Mouse (Mus musculus): ENCODE results near the gene Hook2. TPM values are rescaled to one million over a fixed set of nuclear protein-coding genes. Genes with fewer than 3 reads are reported as not detected.

Gene Hook2
- total RNA-seq, 2 experiments from 2014 or later: 8.1 to 9.5 TPM

- no peak for DNase-seq (ENCODE audit: low spot score in 2 of 2)
These were observed 19.5 kb upstream of the Hook2 start for GRCm38 (mm10) chr8:84970913-84971312.

- DNase-seq (ENCODE audit: low spot score in 2 of 2): no peak
These were observed 17.3 kb upstream of the Hook2 start for GRCm38 (mm10) chr8:84973079-84973478.

GRCm38 (mm10) chr8:84973803-84974542 is 16.4 kb upstream of the Hook2 start:
- DNase-seq (ENCODE audit: low spot score in 2 of 2): peak in 1 of 2 experiments; percentile 70

- DNase-seq (ENCODE audit: low spot score in 2 of 2): no peak
These were observed 15.8 kb upstream of the Hook2 start for GRCm38 (mm10) chr8:84974543-84975142.

GRCm38 (mm10) chr8:84975434-84975833 is 15.0 kb upstream of the Hook2 start:
- peak; percentile 58 to 73 for DNase-seq (ENCODE audit: low spot score in 2 of 2)

- peak; percentile 95 to 98 for DNase-seq (ENCODE audit: low spot score in 2 of 2)
These were observed 14.2 kb upstream of the Hook2 start for GRCm38 (mm10) chr8:84976031-84976762.

- no peak for DNase-seq (ENCODE audit: low spot score in 2 of 2)
These were observed 13.5 kb upstream of the Hook2 start for GRCm38 (mm10) chr8:84976763-84977434.

GRCm38 (mm10) chr8:84977435-84978247 is 12.8 kb upstream of the Hook2 start:
- DNase-seq (ENCODE audit: low spot score in 2 of 2): peak; percentile 51 to 74

- peak; percentile 96 to 97 for DNase-seq (ENCODE audit: low spot score in 2 of 2)
These were observed 12.0 kb upstream of the Hook2 start, which contains the start of gene Junb for GRCm38 (mm10) chr8:84978248-84978940. TSS of gene Junb (minus strand) at chr8:84978718.

GRCm38 (mm10) chr8:84979599-84980421 is 10.6 kb upstream of the Hook2 start:
- DNase-seq (ENCODE audit: low spot score in 2 of 2): peak; percentile 94 to 96

GRCm38 (mm10) chr8:84980622-84981358 is 9.6 kb upstream of the Hook2 start:
- DNase-seq (ENCODE audit: low spot score in 2 of 2): no peak

GRCm38 (mm10) chr8:84981644-84982498 is 8.5 kb upstream of the Hook2 start:
- no peak for DNase-seq (ENCODE audit: low spot score in 2 of 2)

GRCm38 (mm10) chr8:84982499-84983011 is 7.8 kb upstream of the Hook2 start:
- DNase-seq (ENCODE audit: low spot score in 2 of 2): no peak

GRCm38 (mm10) chr8:84984294-84985048 is 5.9 kb upstream of the Hook2 start:
- no peak for DNase-seq (ENCODE audit: low spot score in 2 of 2)

- DNase-seq (ENCODE audit: low spot score in 2 of 2): peak in 1 of 2 experiments; percentile 54
These were observed 5.2 kb upstream of the Hook2 start for GRCm38 (mm10) chr8:84985049-84985683.

All from layer of hippocampus, adult 18-20 months (tissue).